Mouse (Mus musculus) CD8-positive naive resting alpha-beta T cell, adult 57 days (primary cell): ENCODE results near the gene Tnnt1. TPM values are rescaled to one million over a fixed set of nuclear protein-coding genes. Genes with fewer than 3 reads are reported as not detected.

Experiments used
- total RNA-seq: library from RNA; stranded (reverse); gene quantifications from one replicate; pipeline ENCODE4 v1.2.4, GENCODE M21; 2023

Tnnt1 gene
- total RNA-seq = 3.4 TPM

GRCm38 (mm10) chr7:4516332-4517050 is at the start of gene Tnnt1:
Gene Tnnt1, minus strand, starts transcription at chr7:4516382.

GRCm38 (mm10) chr7:4547221-4547641 is 31.0 kb upstream of the Tnnt1 start, which contains the start of gene Syt5:
Gene Syt5, minus strand, starts transcription at chr7:4547541.

GRCm38 (mm10) chr7:4532005-4532729 is 16.0 kb upstream of the Tnnt1 start, which contains the start of gene Dnaaf3:
Gene Dnaaf3, minus strand, starts transcription at chr7:4532453.

DNA sequence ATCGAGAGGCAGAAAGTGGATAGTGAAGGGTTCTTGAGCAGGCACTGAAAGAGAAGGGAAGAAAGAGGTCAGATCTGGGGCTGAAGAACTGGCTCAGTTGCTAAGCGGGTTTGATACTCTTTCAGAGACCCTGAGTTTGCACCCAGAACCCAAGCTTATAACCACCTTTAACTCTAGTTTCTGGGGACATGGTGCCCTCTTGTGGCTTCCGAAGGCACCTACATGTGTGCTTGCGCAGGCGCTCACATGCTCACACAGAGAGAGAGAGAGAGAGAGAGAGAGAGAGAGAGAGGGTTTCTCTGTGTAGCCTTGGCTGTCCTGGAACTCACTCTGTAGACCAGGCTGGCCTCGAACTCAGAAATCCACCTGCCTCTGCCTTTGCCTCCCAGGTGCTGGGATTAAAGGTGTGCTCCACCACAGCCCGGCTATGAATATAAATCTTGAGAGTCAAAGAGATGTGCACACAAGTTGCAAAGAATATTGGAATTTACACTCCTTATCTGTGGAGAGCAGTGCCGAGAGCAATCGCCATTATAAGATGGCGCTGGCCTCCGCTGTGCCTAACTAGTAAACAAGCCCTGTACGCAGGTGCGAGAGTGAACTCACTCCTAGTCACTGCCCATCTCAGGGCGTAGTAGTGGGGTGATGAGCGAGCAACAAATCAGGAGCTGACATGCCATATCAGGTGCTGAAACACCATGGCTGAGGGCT is 8.2 kb upstream of the Tnnt1 start, which contains the start of gene Tnni3:
Gene Tnni3 (minus strand): TSS at position 18 of the 711 bp plus-strand sequence.

GRCm38 (mm10) chr7:4501558-4502397 is 14.4 kb downstream of the Tnnt1 start, which contains the start of gene Ppp1r12c:
Gene Ppp1r12c, minus strand, starts transcription at chr7:4501680.

GRCm38 (mm10) chr7:4460576-4461434 is 55.4 kb downstream of the Tnnt1 start, which contains the start of gene Eps8l1:
Gene Eps8l1, plus strand, starts transcription at chr7:4460674.

Other genes starting within 250 kb of the Tnnt1 start
- 2.9 TPM for gene Ncr1, start 178.7 kb downstream of the Tnnt1 start, total RNA-seq
- gene Gp6, start 118.6 kb downstream of the Tnnt1 start, total RNA-seq = not detected
- 17.4 TPM for gene Rdh13, start 70.7 kb downstream of the Tnnt1 start, total RNA-seq
- gene Eps8l1, start 55.7 kb downstream of the Tnnt1 start, total RNA-seq = 21.9 TPM
- gene Ppp1r12c, start 14.7 kb downstream of the Tnnt1 start, total RNA-seq = 225 TPM
- not detected for gene Tnni3, start 7.8 kb upstream of the Tnnt1 start, total RNA-seq
- not detected for gene Dnaaf3, start 16.1 kb upstream of the Tnnt1 start, total RNA-seq
- gene Syt5, start 31.2 kb upstream of the Tnnt1 start, total RNA-seq = 0.28 TPM
- not detected for gene Ptprh, start 87.7 kb upstream of the Tnnt1 start, total RNA-seq
- 68.5 TPM for gene Tmem86b, start 115.0 kb upstream of the Tnnt1 start, total RNA-seq
- gene Ppp6r1, start 142.6 kb upstream of the Tnnt1 start, total RNA-seq = 272 TPM
- gene Hspbp1, start 168.7 kb upstream of the Tnnt1 start, total RNA-seq = 65.9 TPM
- not detected for gene Brsk1, start 174.2 kb upstream of the Tnnt1 start, total RNA-seq
- 0.40 TPM for gene Tmem150b, start 208.9 kb upstream of the Tnnt1 start, total RNA-seq
- gene Kmt5c, start 223.7 kb upstream of the Tnnt1 start, total RNA-seq = 62.8 TPM
- gene Cox6b2, start 236.7 kb upstream of the Tnnt1 start, total RNA-seq = 4.5 TPM